Mouse (Mus musculus) limb, embryonic 13.5 days (tissue): ENCODE measurements at regions not wholly inside any gene's neighbourhood (a gene's known extent, or its start where the extent isn't known, plus 50 kb on each side); places are given as distances from the start of the nearest gene placed in this dataset.

Experiments
- ATAC-seq: fragments of 200-750 bp; cut with Nextera tagmentation; 2 replicates; pipeline ENCODE4 v1.8.0; 2017; ENCODE audit warnings: low read depth, moderate number of reproducible peaks, moderate TSS enrichment; ENCODE audit not compliant: low FRiP score
- H3K27ac ChIP-seq: fragments of 300-500 bp; sonication (generic); 2 replicates; pipeline ENCODE4 v1.5.1; 2015; ENCODE audit warnings: inconsistent platforms, mild to moderate bottlenecking, moderate library complexity
- H3K27me3 ChIP-seq: fragments of 300-500 bp; sonication (generic); 2 replicates; pipeline ENCODE4 v1.6.1; 2015; ENCODE audit warnings: mild to moderate bottlenecking, inconsistent platforms
- H3K36me3 ChIP-seq: fragments of 300-500 bp; sonication (generic); 2 replicates; pipeline ENCODE4 v1.6.1; 2015; ENCODE audit warnings: inconsistent platforms, mild to moderate bottlenecking, moderate library complexity
- H3K4me1 ChIP-seq: fragments of 300-500 bp; sonication (generic); 2 replicates; pipeline ENCODE4 v1.6.1; 2015; ENCODE audit warnings: inconsistent platforms
- H3K4me2 ChIP-seq: fragments of 300-500 bp; sonication (generic); replicated peaks from 2 replicates; pipeline ENCODE4 v1.6.1; 2015; ENCODE audit warnings: inconsistent platforms, mild to moderate bottlenecking, moderate library complexity
- H3K4me3 ChIP-seq: fragments of 300-500 bp; sonication (generic); 2 replicates; pipeline ENCODE4 v1.5.1; 2015; ENCODE audit warnings: moderate library complexity, mild to moderate bottlenecking, inconsistent platforms
- H3K9ac ChIP-seq: fragments of 300-500 bp; sonication (generic); 2 replicates; pipeline ENCODE4 v1.6.1; 2015; ENCODE audit warnings: mild to moderate bottlenecking, inconsistent platforms
- H3K9me3 ChIP-seq: fragments of 300-500 bp; sonication (generic); 2 replicates; pipeline ENCODE4 v1.6.1; 2016; ENCODE audit warnings: inconsistent platforms
- WGBS: fragments of 180-500 bp; shearing (Covaris S2); methylation state at CpG from one replicate; pipeline ENCODE4 v1.1.7; 2015; 5-methylcytosine and 5-hydroxymethylcytosine counted together

GRCm38 (mm10) chr6:32696037-32696436, 108.0 kb upstream of the Plxna4 start:
- Histone ChIP-seq H3K4me3 (no peak overlapping the region), H3K9me3 (no peaks in the 10 kb centered on the region), H3K36me3 (no peaks in the 10 kb centered on the region), H3K4me2 (no peak overlapping the region), H3K27ac (no peak overlapping the region), H3K27me3 (no peaks in the 10 kb centered on the region), H3K9ac (no peak overlapping the region), H3K4me1 (no peaks in the 10 kb centered on the region)
- ATAC-seq, result no peak
- WGBS, result 80% methylated on average over 2 of the region's 2 CpGs

GRCm38 (mm10) chr6:32672552-32672951, 84.6 kb upstream of the Plxna4 start:
- no peaks in the 10 kb centered on the region for H3K9me3 ChIP-seq
- H3K4me2 ChIP-seq, result no peak overlapping the region
- H3K27me3 ChIP-seq, result no peaks in the 10 kb centered on the region
- no peak overlapping the region for H3K27ac ChIP-seq
- H3K9ac ChIP-seq, result no peak overlapping the region
- H3K4me3 ChIP-seq, result no peak overlapping the region
- no peaks in the 10 kb centered on the region for H3K4me1 ChIP-seq
- H3K36me3 ChIP-seq, result no peaks in the 10 kb centered on the region
- WGBS, result 98% methylated on average over 6 of the region's 6 CpGs
- no peak for ATAC-seq

GRCm38 (mm10) chr6:32659743-32660142, 71.8 kb upstream of the Plxna4 start:
- H3K36me3 ChIP-seq, result no peaks in the 10 kb centered on the region
- H3K4me3 ChIP-seq, result no peak overlapping the region
- H3K4me2 ChIP-seq, result no peak overlapping the region
- no peak overlapping the region for H3K9ac ChIP-seq
- ATAC-seq, result no peak
- no peaks in the 10 kb centered on the region for H3K4me1 ChIP-seq
- H3K27ac ChIP-seq, result no peak overlapping the region
- no peaks in the 10 kb centered on the region for H3K27me3 ChIP-seq
- H3K9me3 ChIP-seq, result no peaks in the 10 kb centered on the region

GRCm38 (mm10) chr6:32657378-32657777, 69.4 kb upstream of the Plxna4 start:
- no peaks in the 10 kb centered on the region for H3K36me3 ChIP-seq
- H3K9me3 ChIP-seq, result no peaks in the 10 kb centered on the region
- no peak for ATAC-seq
- no peak overlapping the region for H3K4me3 ChIP-seq
- no peaks in the 10 kb centered on the region for H3K4me1 ChIP-seq
- no peak overlapping the region for H3K27ac ChIP-seq
- H3K9ac ChIP-seq, result no peak overlapping the region
- H3K4me2 ChIP-seq, result no peak overlapping the region
- H3K27me3 ChIP-seq, result no peaks in the 10 kb centered on the region

GRCm38 (mm10) chr6:32654188-32654587, 66.2 kb upstream of the Plxna4 start:
- Histone ChIP-seq H3K36me3 (no peaks in the 10 kb centered on the region), H3K9me3 (no peaks in the 10 kb centered on the region), H3K9ac (no peak overlapping the region), H3K4me1 (no peaks in the 10 kb centered on the region), H3K27ac (no peak overlapping the region), H3K27me3 (no peaks in the 10 kb centered on the region), H3K4me2 (no peak overlapping the region), H3K4me3 (no peak overlapping the region)
- WGBS, result 67% methylated on average over 2 of the region's 2 CpGs
- ATAC-seq, result no peak

GRCm38 (mm10) chr6:32644016-32644415, 56.0 kb upstream of the Plxna4 start:
- H3K4me3 ChIP-seq, result no peak overlapping the region
- H3K36me3 ChIP-seq, result no peaks in the 10 kb centered on the region
- ATAC-seq, result no peak
- H3K27ac ChIP-seq, result no peak overlapping the region
- no peaks in the 10 kb centered on the region for H3K4me1 ChIP-seq
- H3K4me2 ChIP-seq, result no peak overlapping the region
- H3K9ac ChIP-seq, result no peak overlapping the region
- H3K27me3 ChIP-seq, result no peaks in the 10 kb centered on the region
- WGBS, result 89% methylated on average over 2 of the region's 2 CpGs
- H3K9me3 ChIP-seq, result no peaks in the 10 kb centered on the region

GRCm38 (mm10) chr6:32638843-32639242, 50.9 kb upstream of the Plxna4 start:
- Histone ChIP-seq H3K9me3 (no peaks in the 10 kb centered on the region), H3K27me3 (no peaks in the 10 kb centered on the region), H3K4me1 (no peaks in the 10 kb centered on the region), H3K9ac (no peak overlapping the region), H3K27ac (no peak overlapping the region), H3K4me2 (no peak overlapping the region), H3K36me3 (no peaks in the 10 kb centered on the region), H3K4me3 (no peak overlapping the region)
- no peak for ATAC-seq
- WGBS, result 80% methylated on average over 13 of the region's 13 CpGs
